Mouse (Mus musculus): ENCODE measurements at regions not wholly inside any gene's neighbourhood (a gene's known extent, or its start where the extent isn't known, plus 50 kb on each side); places are given as distances from the start of the nearest gene placed in this dataset.

- no peak overlapping the region for H3K4me3 ChIP-seq (ENCODE audit: low read depth, low read length)
- no peaks in the 10 kb centered on the region for H3K9me3 ChIP-seq (ENCODE audit: low read length)
- no peak overlapping the region for H3K27ac ChIP-seq (ENCODE audit: low read depth, low read length)
- H3K27me3 ChIP-seq (ENCODE audit: insufficient read depth, low read length): no peaks in the 10 kb centered on the region
- 9% methylated on average over 1 of the region's 1 CpGs for WGBS
- no peak for TF ChIP-seq CTCF (IDR thresholded peaks at IDR 0.05; ENCODE audit: low read depth)
- DNase-seq: no peak
- peaks cover 21% of the 10 kb centered on the region; the same call in 1 of the 2 replicates for H3K4me1 ChIP-seq (ENCODE audit: insufficient read depth)
- H3K9ac ChIP-seq: no peak overlapping the region
- H3K4me2 ChIP-seq (ENCODE audit: low read depth): no peak overlapping the region; the same call in 1 of the 2 replicates
- no peaks in the 10 kb centered on the region for H3K36me3 ChIP-seq (ENCODE audit: insufficient read depth)
- no peak for ATAC-seq
Observed at GRCm38 (mm10) chr9:41327561-41327960, 166.1 kb upstream of the Ubash3b start.

GRCm38 (mm10) chr9:41326772-41327560 is 165.5 kb upstream of the Ubash3b start:
- ATAC-seq: peak; percentile 69
- peak overlapping the region; percentile 55 for H3K27ac ChIP-seq (ENCODE audit: low read depth, low read length)
- no peak overlapping the region; the same call in 1 of the 2 replicates for H3K9ac ChIP-seq
- no peaks in the 10 kb centered on the region for H3K36me3 ChIP-seq (ENCODE audit: insufficient read depth)
- 11% methylated on average over 10 of the region's 10 CpGs for WGBS
- no peak for TF ChIP-seq CTCF (IDR thresholded peaks at IDR 0.05; ENCODE audit: low read depth)
- peaks cover 21% of the 10 kb centered on the region; the same call in 1 of the 2 replicates for H3K4me1 ChIP-seq (ENCODE audit: insufficient read depth)
- no peaks in the 10 kb centered on the region for H3K27me3 ChIP-seq (ENCODE audit: insufficient read depth, low read length)
- no peaks in the 10 kb centered on the region for H3K9me3 ChIP-seq (ENCODE audit: low read length)
- no peak overlapping the region for H3K4me3 ChIP-seq (ENCODE audit: low read depth, low read length)
- DNase-seq: peak; percentile 63
- peak overlapping the region; percentile 21 for H3K4me2 ChIP-seq (ENCODE audit: low read depth)

DNA sequence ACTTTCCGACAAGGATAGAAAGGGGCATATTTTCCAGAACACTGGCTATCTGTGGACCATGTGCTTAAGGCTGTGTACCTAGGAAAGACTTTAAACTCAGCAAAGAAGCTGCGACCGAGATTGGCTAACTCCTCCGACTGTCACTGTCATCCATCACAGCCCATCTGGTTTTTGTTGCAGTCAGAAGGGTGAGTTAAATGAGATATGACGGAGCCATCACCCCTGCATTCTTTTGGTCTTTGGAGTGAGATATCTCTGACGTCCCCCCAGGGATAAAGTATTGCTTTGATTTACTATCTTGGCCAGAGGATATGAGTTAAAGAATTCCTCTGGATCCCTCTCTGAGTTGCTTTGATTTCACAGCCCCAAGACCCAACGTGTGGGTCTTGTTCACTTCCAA is 160.0 kb upstream of the Ubash3b start:
- no peaks in the 10 kb centered on the region for H3K27me3 ChIP-seq (ENCODE audit: insufficient read depth, low read length)
- no peak for TF ChIP-seq CTCF (IDR thresholded peaks at IDR 0.05; ENCODE audit: low read depth)
- no peak for DNase-seq
- ATAC-seq: no peak
- no peak overlapping the region for H3K27ac ChIP-seq (ENCODE audit: low read depth, low read length)
- no peak overlapping the region for H3K4me2 ChIP-seq (ENCODE audit: low read depth)
- 84% methylated on average over 7 of the region's 7 CpGs for WGBS
- H3K4me3 ChIP-seq (ENCODE audit: low read depth, low read length): no peak overlapping the region
- no peaks in the 10 kb centered on the region for H3K36me3 ChIP-seq (ENCODE audit: insufficient read depth)
- H3K9me3 ChIP-seq (ENCODE audit: low read length): no peaks in the 10 kb centered on the region
- H3K4me1 ChIP-seq (ENCODE audit: insufficient read depth): 0 out of 2 replicates have a peak, but pooled peaks cover 10% of the 10 kb centered on the region
- no peak overlapping the region for H3K9ac ChIP-seq

- H3K4me3 ChIP-seq (ENCODE audit: low read depth, low read length): no peak overlapping the region
- no peaks in the 10 kb centered on the region for H3K36me3 ChIP-seq (ENCODE audit: insufficient read depth)
- WGBS: 51% methylated on average over 2 of the region's 2 CpGs
- H3K4me2 ChIP-seq (ENCODE audit: low read depth): no peak overlapping the region
- no peak for TF ChIP-seq CTCF (IDR thresholded peaks at IDR 0.05; ENCODE audit: low read depth)
- no peaks in the 10 kb centered on the region for H3K4me1 ChIP-seq (ENCODE audit: insufficient read depth)
- no peaks in the 10 kb centered on the region for H3K27me3 ChIP-seq (ENCODE audit: insufficient read depth, low read length)
- DNase-seq (no peak), ATAC-seq (no peak)
- H3K27ac ChIP-seq (ENCODE audit: low read depth, low read length): no peak overlapping the region
- H3K9ac ChIP-seq: no peak overlapping the region
- H3K9me3 ChIP-seq (ENCODE audit: low read length): no peaks in the 10 kb centered on the region
Observed at GRCm38 (mm10) chr9:41319066-41319465, 157.6 kb upstream of the Ubash3b start.

GRCm38 (mm10) chr9:41306229-41306628 is 144.7 kb upstream of the Ubash3b start:
- no peak overlapping the region for H3K27ac ChIP-seq (ENCODE audit: low read depth, low read length)
- ATAC-seq: no peak
- no peaks in the 10 kb centered on the region for H3K27me3 ChIP-seq (ENCODE audit: insufficient read depth, low read length)
- no peak overlapping the region for H3K4me2 ChIP-seq (ENCODE audit: low read depth)
- H3K9me3 ChIP-seq (ENCODE audit: low read length): no peaks in the 10 kb centered on the region
- no peak for DNase-seq
- H3K9ac ChIP-seq: no peak overlapping the region
- no peak overlapping the region for H3K4me3 ChIP-seq (ENCODE audit: low read depth, low read length)
- 0 out of 2 replicates have a peak, but pooled peaks cover 9% of the 10 kb centered on the region for H3K4me1 ChIP-seq (ENCODE audit: insufficient read depth)
- no peaks in the 10 kb centered on the region for H3K36me3 ChIP-seq (ENCODE audit: insufficient read depth)
- no peak for TF ChIP-seq CTCF (IDR thresholded peaks at IDR 0.05; ENCODE audit: low read depth)

DNA sequence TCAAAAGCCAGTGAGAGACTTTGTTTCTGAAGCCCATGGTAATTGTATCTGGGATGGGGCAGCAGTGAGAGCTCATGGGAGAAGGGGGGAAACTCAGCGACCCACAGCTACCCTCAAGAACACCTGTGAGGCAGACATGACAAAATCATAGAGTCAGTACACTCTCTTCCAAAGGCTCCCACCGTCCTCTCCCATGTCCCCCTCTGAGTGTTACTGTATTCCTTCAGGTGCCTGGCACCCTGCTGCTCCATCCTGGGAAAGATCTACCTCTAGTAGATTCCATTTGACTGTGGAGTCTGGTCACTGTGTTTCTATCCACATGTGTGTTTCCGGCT is 142.0 kb upstream of the Ubash3b start:
- no peak for TF ChIP-seq CTCF (IDR thresholded peaks at IDR 0.05; ENCODE audit: low read depth)
- Histone ChIP-seq H3K4me3 (ENCODE audit: low read depth, low read length) (no peak overlapping the region), H3K4me1 (ENCODE audit: insufficient read depth) (0 out of 2 replicates have a peak, but pooled peaks cover 9% of the 10 kb centered on the region), H3K36me3 (ENCODE audit: insufficient read depth) (no peaks in the 10 kb centered on the region), H3K27me3 (ENCODE audit: insufficient read depth, low read length) (no peaks in the 10 kb centered on the region), H3K27ac (ENCODE audit: low read depth, low read length) (no peak overlapping the region), H3K4me2 (ENCODE audit: low read depth) (no peak overlapping the region), H3K9ac (no peak overlapping the region), H3K9me3 (ENCODE audit: low read length) (0 out of 2 replicates have a peak, but pooled peaks cover under 1% of the 10 kb centered on the region)
- WGBS: 28% methylated on average over 3 of the region's 3 CpGs
- DNase-seq (no peak), ATAC-seq (no peak)

DNA sequence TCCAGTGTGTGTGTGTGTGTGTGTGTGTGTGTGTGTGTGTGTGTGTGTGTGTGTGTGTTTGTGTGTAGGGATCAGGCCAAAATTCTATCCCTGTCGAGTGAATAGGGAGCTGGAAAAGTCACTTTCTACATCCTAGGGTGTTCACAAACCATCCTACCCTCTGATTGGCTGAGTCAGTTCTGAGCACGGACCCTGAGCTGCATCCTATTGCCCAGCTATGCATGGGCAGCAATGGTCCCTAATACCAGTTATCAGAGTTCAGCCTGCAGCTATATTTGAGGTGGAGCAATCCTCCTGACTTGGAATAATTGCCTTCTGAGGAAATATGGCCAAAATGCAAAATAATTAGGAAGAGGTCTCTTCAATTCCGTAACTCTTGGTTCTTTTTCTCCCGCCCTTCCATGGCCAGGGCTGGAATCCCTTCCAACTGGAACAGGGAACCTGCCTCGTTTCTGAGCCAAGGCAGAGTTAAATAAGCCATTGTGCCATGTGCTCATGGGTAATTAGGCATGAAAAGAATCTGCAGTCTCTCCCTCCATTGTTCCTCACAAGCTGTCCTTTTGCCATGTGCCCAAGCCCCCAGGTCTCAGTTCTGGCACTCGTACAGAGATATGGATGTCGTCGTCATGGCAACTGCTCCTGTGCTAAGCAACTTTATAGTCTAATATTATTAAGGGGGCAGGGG is 141.5 kb upstream of the Ubash3b start:
- ATAC-seq (peak; percentile 82), DNase-seq (peak; percentile 78)
- no peaks in the 10 kb centered on the region for H3K27me3 ChIP-seq (ENCODE audit: insufficient read depth, low read length)
- no peak overlapping the region for H3K27ac ChIP-seq (ENCODE audit: low read depth, low read length)
- WGBS: 11% methylated on average over 8 of the region's 8 CpGs
- H3K36me3 ChIP-seq (ENCODE audit: insufficient read depth): no peaks in the 10 kb centered on the region
- H3K4me1 ChIP-seq (ENCODE audit: insufficient read depth): 0 out of 2 replicates have a peak, but pooled peaks cover 9% of the 10 kb centered on the region
- 0 out of 2 replicates have a peak, but pooled peaks cover 3% of the 10 kb centered on the region for H3K9me3 ChIP-seq (ENCODE audit: low read length)
- no peak overlapping the region for H3K4me2 ChIP-seq (ENCODE audit: low read depth)
- no peak for TF ChIP-seq CTCF (IDR thresholded peaks at IDR 0.05; ENCODE audit: low read depth)
- H3K9ac ChIP-seq: no peak overlapping the region
- H3K4me3 ChIP-seq (ENCODE audit: low read depth, low read length): no peak overlapping the region
